Mouse (Mus musculus) ES-Bruce4 (cell line): Measurements from ENCODE around the gene Irgm2. TPM values are rescaled to one million over a fixed set of nuclear protein-coding genes. Genes with fewer than 3 reads are reported as not detected.

Experiments used
- H3K27ac ChIP-seq: 2 replicates; pipeline ENCODE4 v1.5.1; 2012; ENCODE audit warnings: low read length, inconsistent platforms; ENCODE audit not compliant: insufficient read depth
- H3K27me3 ChIP-seq: 2 replicates; pipeline ENCODE4 v1.6.1; 2012; ENCODE audit warnings: mild to moderate bottlenecking, low read length, inconsistent platforms; ENCODE audit not compliant: control insufficient read depth, poor library complexity, insufficient read depth, severe bottlenecking
- H3K36me3 ChIP-seq: 2 replicates; pipeline ENCODE4 v1.6.1; 2012; ENCODE audit warnings: inconsistent platforms, mild to moderate bottlenecking, low read length, moderate library complexity; ENCODE audit not compliant: control insufficient read depth, poor library complexity, insufficient read depth, severe bottlenecking
- H3K4me1 ChIP-seq: one replicate; pipeline ENCODE4 v1.8.1; 2011; ENCODE audit warnings: low read length; ENCODE audit not compliant: control insufficient read depth, insufficient read depth
- H3K4me3 ChIP-seq: 2 replicates; pipeline ENCODE4 v1.5.1; 2011; ENCODE audit warnings: low read depth, mild to moderate bottlenecking, low read length
- H3K9ac ChIP-seq: 2 replicates; pipeline ENCODE4 v1.6.1; 2012; ENCODE audit warnings: low read depth, mild to moderate bottlenecking, inconsistent platforms; ENCODE audit not compliant: poor library complexity, severe bottlenecking
- H3K9me3 ChIP-seq: replicated peaks from 2 replicates; pipeline ENCODE4 v1.6.1; 2012; ENCODE audit warnings: mild to moderate bottlenecking, low read length, inconsistent platforms; ENCODE audit not compliant: control insufficient read depth, poor library complexity, insufficient read depth, severe bottlenecking
- CTCF ChIP-seq: IDR thresholded peaks from one replicate; pipeline ENCODE4 v1.8.1; 2011; ENCODE audit warnings: low read depth, low read length
- EP300 ChIP-seq: IDR thresholded peaks from 2 replicates; pipeline ENCODE4 v1.6.1; 2011; ENCODE audit warnings: low read depth, low read length; ENCODE audit not compliant: insufficient read depth
- POLR2A ChIP-seq: IDR thresholded peaks from one replicate; pipeline ENCODE4 v1.8.1; 2011; ENCODE audit warnings: low read length; ENCODE audit not compliant: insufficient read depth
- polyA plus RNA-seq: library from polyadenylated mRNA; stranded (reverse); fragments of >200 nt; gene quantifications from 2 replicates; pipeline ENCODE4 v1.2.4, GENCODE M21; 2011; ENCODE audit warnings: low read depth; ENCODE audit not compliant: missing spikeins, insufficient read depth, insufficient read length

Gene Irgm2
- polyA plus RNA-seq, 1 experiment = 5.6 TPM

DNA sequence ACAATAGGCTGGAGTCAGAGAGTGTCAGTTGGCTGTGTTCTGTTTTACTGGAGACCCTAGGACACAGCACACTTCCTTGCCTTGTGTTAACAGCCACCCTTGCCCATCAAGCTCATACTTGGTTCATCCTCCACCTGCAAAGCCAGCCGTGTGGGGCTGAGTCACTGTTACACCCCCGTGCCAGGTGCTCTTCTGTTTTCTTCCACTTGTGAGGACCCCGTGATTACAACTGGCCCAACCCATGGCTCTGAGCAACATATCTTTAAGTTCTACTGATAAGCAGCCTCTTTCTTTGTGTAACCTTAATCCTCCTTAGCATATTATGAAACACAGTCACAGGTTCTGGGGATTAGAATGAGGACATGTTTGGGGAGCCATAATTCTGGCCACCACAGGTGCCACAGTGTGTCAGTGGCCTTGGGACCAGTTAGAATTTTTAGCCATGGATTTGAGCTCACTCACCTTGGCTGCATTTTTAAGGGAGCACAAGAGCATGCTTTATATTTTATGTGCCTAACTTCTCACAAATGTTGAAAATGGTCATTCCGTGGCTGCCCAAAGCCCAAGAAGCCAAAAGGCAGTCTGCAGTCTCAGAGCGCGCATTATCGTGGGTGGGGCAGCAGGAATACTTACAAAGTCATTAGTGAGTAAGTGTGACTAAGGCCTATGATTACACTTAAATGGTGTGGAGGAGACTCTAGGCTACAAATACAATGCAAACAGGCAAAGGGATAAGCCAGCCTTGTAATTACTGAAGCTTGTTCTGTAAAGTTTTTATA, 50.0 kb downstream of the Irgm2 start:
- Histone ChIP-seq H3K36me3 (no peaks in the 10 kb centered on the region), H3K27me3 (no peaks in the 10 kb centered on the region), H3K9ac (no peak overlapping the region), H3K4me1 (no peaks in the 10 kb centered on the region), H3K27ac (no peak overlapping the region), H3K4me3 (no peak overlapping the region), H3K9me3 (no peaks in the 10 kb centered on the region; the same call in 1 of the 2 replicates)
- TF ChIP-seq CTCF = no peak
- TF ChIP-seq EP300 = no peak
- TF ChIP-seq POLR2A = no peak

DNA sequence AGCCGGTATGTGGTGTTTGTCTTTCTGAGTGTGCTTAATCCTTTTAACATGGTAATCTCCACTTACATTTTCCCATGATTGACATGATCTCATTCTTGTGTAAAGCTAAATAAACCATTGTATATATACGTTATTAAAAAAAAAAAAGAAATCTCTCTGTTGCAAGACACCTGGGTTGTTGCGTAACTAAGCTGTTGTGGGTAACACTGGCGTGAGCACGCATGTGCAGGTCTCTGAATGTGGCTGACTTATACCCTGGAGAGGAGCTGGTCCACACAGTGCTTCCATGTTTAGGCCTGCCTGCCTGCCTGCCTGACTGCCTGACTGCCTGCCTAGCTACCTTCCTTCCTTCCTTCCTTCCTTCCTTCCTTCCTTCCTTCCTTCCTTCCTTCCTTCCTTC, 51.1 kb downstream of the Irgm2 start:
- TF ChIP-seq POLR2A (no peak), CTCF (no peak), EP300 (no peak)
- no peaks in the 10 kb centered on the region; the same call in 1 of the 2 replicates for H3K9me3 ChIP-seq

DNA sequence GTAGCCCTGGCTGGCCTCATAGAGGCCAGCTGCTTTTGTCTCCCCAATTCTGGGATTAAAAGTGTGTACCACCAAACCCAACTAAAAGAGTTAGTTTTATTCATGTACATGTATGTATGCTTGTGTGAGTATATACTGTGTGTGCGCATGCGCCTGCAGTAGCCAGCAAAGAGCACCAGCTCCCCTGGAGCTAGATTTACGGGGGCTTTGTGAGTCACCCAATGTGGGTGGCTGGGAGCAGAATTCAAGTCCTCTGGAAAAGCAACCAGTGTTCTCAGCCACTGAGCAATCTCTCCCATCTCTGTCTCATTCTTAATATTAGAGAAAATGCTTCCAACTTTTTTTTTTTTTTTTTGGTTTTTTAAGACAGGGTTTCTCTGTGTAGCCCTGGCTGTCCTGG, 55.0 kb downstream of the Irgm2 start:
- H3K4me3 ChIP-seq = no peak overlapping the region
- H3K9ac ChIP-seq = no peak overlapping the region
- TF ChIP-seq CTCF (no peak), POLR2A (no peak), EP300 (no peak)
- H3K27me3 ChIP-seq = no peaks in the 10 kb centered on the region
- no peaks in the 10 kb centered on the region for H3K4me1 ChIP-seq
- H3K9me3 ChIP-seq = no peaks in the 10 kb centered on the region
- no peaks in the 10 kb centered on the region for H3K36me3 ChIP-seq
- H3K27ac ChIP-seq = no peak overlapping the region

More for the DNA sequence above, 51.1 kb downstream of the Irgm2 start:
- H3K27ac ChIP-seq = no peak overlapping the region
- H3K27me3 ChIP-seq = no peaks in the 10 kb centered on the region
- H3K4me3 ChIP-seq = no peak overlapping the region
- no peaks in the 10 kb centered on the region for H3K4me1 ChIP-seq
- H3K9ac ChIP-seq = no peak overlapping the region
- H3K36me3 ChIP-seq = no peaks in the 10 kb centered on the region

DNA sequence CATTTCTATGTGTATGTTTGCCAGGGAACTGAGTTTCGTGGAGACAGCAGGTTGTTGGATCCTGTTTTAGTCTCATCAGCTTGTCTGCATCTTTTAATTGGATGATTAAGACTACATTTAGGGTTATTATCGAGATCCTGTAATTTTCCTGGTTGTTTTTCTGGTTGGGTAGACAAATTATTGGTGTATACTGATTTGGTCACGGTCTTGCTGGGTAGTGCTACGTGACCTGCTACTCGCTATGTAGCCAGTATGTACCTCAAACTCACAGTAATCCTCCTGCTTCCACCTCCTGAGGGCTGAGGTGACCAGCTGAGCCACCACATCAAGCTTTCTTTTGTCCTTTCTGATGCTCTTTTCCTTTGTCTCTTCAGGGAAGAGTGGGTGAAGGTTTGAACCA, 58.4 kb downstream of the Irgm2 start:
- no peaks in the 10 kb centered on the region for H3K4me1 ChIP-seq
- H3K9ac ChIP-seq = no peak overlapping the region
- H3K27me3 ChIP-seq = no peaks in the 10 kb centered on the region
- no peaks in the 10 kb centered on the region for H3K36me3 ChIP-seq
- no peak overlapping the region for H3K4me3 ChIP-seq
- TF ChIP-seq POLR2A (no peak), CTCF (no peak)
- no peaks in the 10 kb centered on the region for H3K9me3 ChIP-seq
- H3K27ac ChIP-seq = no peak overlapping the region

DNA sequence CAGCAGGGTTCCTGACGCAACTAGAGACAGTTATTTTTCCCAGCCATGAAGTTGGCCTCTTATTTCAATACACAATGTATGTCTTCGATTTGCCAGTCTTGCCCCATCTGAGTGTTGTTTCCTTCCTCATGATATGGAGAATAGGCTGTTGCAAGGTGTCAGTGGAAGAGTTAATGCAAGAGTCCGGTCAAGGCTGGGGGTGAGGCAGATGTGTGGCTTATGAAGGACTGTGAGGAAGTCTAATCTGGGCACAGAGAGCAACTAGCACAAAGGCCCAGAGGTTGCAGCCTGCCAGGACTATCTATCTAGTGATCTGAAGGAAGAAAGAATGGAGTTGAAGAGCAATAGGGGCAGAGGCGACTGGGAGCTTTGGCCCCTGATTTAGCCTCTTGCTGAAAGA, 60.7 kb downstream of the Irgm2 start:
- Histone ChIP-seq H3K4me3 (no peak overlapping the region), H3K36me3 (no peaks in the 10 kb centered on the region), H3K4me1 (no peaks in the 10 kb centered on the region), H3K27ac (no peak overlapping the region), H3K9ac (no peak overlapping the region), H3K9me3 (no peaks in the 10 kb centered on the region), H3K27me3 (no peaks in the 10 kb centered on the region)
- TF ChIP-seq CTCF (no peak), EP300 (no peak), POLR2A (no peak)

DNA sequence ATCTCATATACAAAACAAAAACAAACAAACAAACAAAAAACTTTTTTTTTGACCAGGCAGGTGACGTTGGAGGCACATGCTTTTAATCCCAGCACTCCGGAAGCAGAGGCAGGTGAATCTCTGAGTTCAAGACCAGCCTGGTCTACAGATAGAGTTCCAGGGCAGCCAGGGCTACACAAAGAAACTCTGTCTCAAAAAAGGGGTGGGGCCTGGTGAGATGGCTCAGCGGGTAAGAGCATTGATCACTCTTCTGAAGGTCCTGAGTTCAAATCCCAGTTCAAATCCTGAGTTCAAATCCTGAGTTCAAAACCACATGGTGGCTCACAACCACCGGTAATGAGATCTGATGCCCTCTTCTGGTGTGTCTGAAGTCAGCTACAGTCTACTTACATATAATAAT, 62.4 kb downstream of the Irgm2 start:
- H3K9ac ChIP-seq = no peak overlapping the region
- TF ChIP-seq EP300 = no peak
- no peak for TF ChIP-seq CTCF
- TF ChIP-seq POLR2A = no peak
- no peaks in the 10 kb centered on the region for H3K9me3 ChIP-seq
- H3K4me3 ChIP-seq = no peak overlapping the region
- H3K4me1 ChIP-seq = no peaks in the 10 kb centered on the region
- no peak overlapping the region for H3K27ac ChIP-seq
- H3K36me3 ChIP-seq = no peaks in the 10 kb centered on the region
- H3K27me3 ChIP-seq = no peaks in the 10 kb centered on the region
